Mouse (Mus musculus) stomach, postnatal 0 days (tissue): ENCODE measurements around the gene Cdkl4. TPM values are rescaled to one million over a fixed set of nuclear protein-coding genes. Genes with fewer than 3 reads are reported as not detected.
A peak's percentile ranks its signal among the peaks of the same experiment; 100 is the strongest.

Source experiments
- ATAC-seq: fragments of 200-750 bp; cut with Nextera tagmentation; 2 replicates; pipeline ENCODE4 v1.8.0; 2017; ENCODE audit not compliant: low FRiP score, low TSS enrichment
- DNase-seq: peaks from one replicate; pipeline ENCODE4 v3.0.0-alpha.2; 2016; ENCODE audit warnings: low spot score
- H3K27ac ChIP-seq: fragments of 300-500 bp; sonication (generic); replicated peaks from 2 replicates; pipeline ENCODE4 v1.5.1; 2014; ENCODE audit warnings: mild to moderate bottlenecking, control low read depth
- H3K27me3 ChIP-seq: fragments of 300-500 bp; sonication (generic); 2 replicates; pipeline ENCODE4 v1.6.1; 2014; ENCODE audit warnings: low read length; ENCODE audit not compliant: control insufficient read depth, insufficient read depth
- H3K36me3 ChIP-seq: fragments of 300-500 bp; sonication (generic); 2 replicates; pipeline ENCODE4 v1.6.1; 2014; ENCODE audit warnings: low read length, mixed read lengths; ENCODE audit not compliant: control insufficient read depth, insufficient read depth
- H3K4me1 ChIP-seq: fragments of 300-500 bp; sonication (generic); replicated peaks from 2 replicates; pipeline ENCODE4 v1.6.1; 2014; ENCODE audit warnings: antibody characterized with exemption; ENCODE audit not compliant: control insufficient read depth, insufficient read depth
- H3K4me2 ChIP-seq: fragments of 300-500 bp; sonication (generic); replicated peaks from 2 replicates; pipeline ENCODE4 v1.6.1; 2014; ENCODE audit warnings: low read depth, mild to moderate bottlenecking, control low read depth, moderate library complexity
- H3K4me3 ChIP-seq: fragments of 300-500 bp; sonication (generic); 2 replicates; pipeline ENCODE4 v1.5.1; 2014; ENCODE audit warnings: low read depth, low read length, control low read depth
- H3K9ac ChIP-seq: fragments of 300-500 bp; sonication (generic); 2 replicates; pipeline ENCODE4 v1.6.1; 2014; ENCODE audit warnings: mild to moderate bottlenecking, low read length, control low read depth, mixed read lengths
- H3K9me3 ChIP-seq: fragments of 300-500 bp; sonication (generic); 2 replicates; pipeline ENCODE4 v1.6.1; 2016; ENCODE audit warnings: low read length; ENCODE audit not compliant: control insufficient read depth
- CTCF ChIP-seq: IDR thresholded peaks from 2 replicates; pipeline ENCODE4 v1.5.1; 2016; ENCODE audit warnings: antibody characterized with exemption, low read depth, mild to moderate bottlenecking, moderate library complexity
- EP300 ChIP-seq: optimal IDR thresholded peaks from 2 replicates; pipeline ENCODE3; 2016; ENCODE audit warnings: antibody characterized with exemption
- WGBS: fragments of 180-500 bp; shearing (Covaris S2); extraction: QIAGEN DNeasy Blood & Tissue Kit; methylation state at CpG from one replicate; pipeline ENCODE4 v1.1.7; 2014; 5-methylcytosine and 5-hydroxymethylcytosine counted together
- polyA plus RNA-seq: library from polyadenylated mRNA; unstranded; fragments of >200 nt; fragmentation: Nextera tagmentation; extraction: Ambion mirVana; gene quantifications from 2 replicates; pipeline ENCODE4 v1.2.1, GENCODE M21; 2015

Gene Cdkl4
- polyA plus RNA-seq, 1 experiment from 2014 or later, result 0.08 TPM

GRCm38 (mm10) chr17:80578041-80578440 lies 428 bp upstream of the Cdkl4 start:
- no peak for ATAC-seq
- no peak for DNase-seq
- no peak overlapping the region for H3K27ac ChIP-seq
- no peak overlapping the region for H3K4me2 ChIP-seq
- H3K36me3 ChIP-seq, result 0 out of 2 replicates have a peak, but pooled peaks cover 3% of the 10 kb centered on the region
- no peak overlapping the region for H3K9ac ChIP-seq
- 95% methylated on average over 1 of the region's 1 CpGs for WGBS
- no peak overlapping the region for H3K4me3 ChIP-seq
- no peaks in the 10 kb centered on the region for H3K27me3 ChIP-seq
- no peaks in the 10 kb centered on the region for H3K9me3 ChIP-seq
- TF ChIP-seq EP300 (no peak), CTCF (no peak)
- H3K4me1 ChIP-seq, result no peaks in the 10 kb centered on the region

GRCm38 (mm10) chr17:80577214-80577613 lies 399 bp downstream of the Cdkl4 start:
- ATAC-seq (peak; percentile 70; the same call in 1 of the 2 replicates), DNase-seq (peak; percentile 70)
- H3K4me1 ChIP-seq, result no peaks in the 10 kb centered on the region
- H3K4me3 ChIP-seq, result peak overlapping the region; percentile 35
- no peaks in the 10 kb centered on the region for H3K9me3 ChIP-seq
- TF ChIP-seq CTCF, result no peak
- no peak for TF ChIP-seq EP300
- no peak overlapping the region for H3K27ac ChIP-seq
- peak overlapping the region; percentile 53; the same call in 1 of the 2 replicates for H3K9ac ChIP-seq
- H3K36me3 ChIP-seq, result 0 out of 2 replicates have a peak, but pooled peaks cover 3% of the 10 kb centered on the region
- peak overlapping the region; percentile 72 for H3K4me2 ChIP-seq
- WGBS, result 1% methylated on average over 30 of the region's 30 CpGs
- H3K27me3 ChIP-seq, result no peaks in the 10 kb centered on the region

- DNase-seq (no peak), ATAC-seq (no peak)
- TF ChIP-seq EP300 (no peak), CTCF (no peak)
- no peaks in the 10 kb centered on the region for H3K27me3 ChIP-seq
- no peak overlapping the region for H3K4me2 ChIP-seq
- 71% methylated on average over 7 of the region's 7 CpGs for WGBS
- no peak overlapping the region for H3K27ac ChIP-seq
- H3K9ac ChIP-seq, result no peak overlapping the region
- no peak overlapping the region for H3K4me3 ChIP-seq
- no peaks in the 10 kb centered on the region for H3K4me1 ChIP-seq
- H3K36me3 ChIP-seq, result 0 out of 2 replicates have a peak, but pooled peaks cover 2% of the 10 kb centered on the region
- H3K9me3 ChIP-seq, result no peaks in the 10 kb centered on the region
Observed at GRCm38 (mm10) chr17:80575008-80575407, 2.6 kb downstream of the Cdkl4 start.

GRCm38 (mm10) chr17:80574471-80574965 lies 3.1 kb downstream of the Cdkl4 start:
- Histone ChIP-seq H3K9ac (no peak overlapping the region), H3K4me3 (no peak overlapping the region), H3K4me2 (no peak overlapping the region), H3K27me3 (no peaks in the 10 kb centered on the region), H3K4me1 (no peaks in the 10 kb centered on the region), H3K27ac (no peak overlapping the region), H3K36me3 (no peaks in the 10 kb centered on the region), H3K9me3 (no peaks in the 10 kb centered on the region)
- WGBS, result 78% methylated on average over 7 of the region's 7 CpGs
- DNase-seq (no peak), ATAC-seq (no peak)
- TF ChIP-seq EP300, result no peak
- TF ChIP-seq CTCF, result no peak

- Histone ChIP-seq H3K9ac (no peak overlapping the region), H3K27ac (no peak overlapping the region), H3K4me3 (no peak overlapping the region), H3K9me3 (no peaks in the 10 kb centered on the region), H3K4me1 (no peaks in the 10 kb centered on the region), H3K4me2 (no peak overlapping the region), H3K27me3 (no peaks in the 10 kb centered on the region), H3K36me3 (no peaks in the 10 kb centered on the region)
- 90% methylated on average over 13 of the region's 13 CpGs for WGBS
- no peak for DNase-seq
- no peak for TF ChIP-seq CTCF
- no peak for TF ChIP-seq EP300
- ATAC-seq, result no peak
Observed at GRCm38 (mm10) chr17:80572187-80572935, 5.3 kb downstream of the Cdkl4 start.

- Histone ChIP-seq H3K27ac (no peak overlapping the region), H3K27me3 (no peaks in the 10 kb centered on the region), H3K4me2 (no peak overlapping the region), H3K36me3 (no peaks in the 10 kb centered on the region), H3K4me3 (no peak overlapping the region), H3K9me3 (no peaks in the 10 kb centered on the region), H3K9ac (no peak overlapping the region), H3K4me1 (no peaks in the 10 kb centered on the region)
- TF ChIP-seq CTCF (no peak), EP300 (no peak)
- WGBS, result 86% methylated on average over 4 of the region's 4 CpGs
- DNase-seq (no peak), ATAC-seq (no peak)
Observed at GRCm38 (mm10) chr17:80571460-80571859, 6.2 kb downstream of the Cdkl4 start.
